Comparison of ENCODE assay signal across 10 mouse cellular contexts in genomic region chrX:157547082-157547481, GRCm38 (mm10). TPM values are rescaled to one million over a fixed set of nuclear protein-coding genes. Genes with fewer than 3 reads are reported as not detected.
DNase-seq lines count a peak whose midpoint lies in the region; ATAC-seq and TF ChIP-seq lines count a peak whose summit lies in the region.
"Had no signal": no experiment of that assay in that cellular context is flagged by ENCODE, and none has a peak within 500 bp of the region (broad histone marks: within the 10 kb centered on the region; RNA-seq: fewer than 3 reads in every experiment).

No protein-coding gene starts in this region.

- TF ChIP-seq POLR2A in kidney, adult 2 months (IDR thresholded peaks at IDR 0.05; ENCODE audit: low read depth, low read length), result no peak

- ATAC-seq in neural tube, embryonic 12.5 days (ENCODE audit: low FRiP score, low read depth), result peak; percentile 75

- no peaks in the 10 kb centered on the region for H3K27me3 ChIP-seq in neural tube, embryonic 12.5 days (replicated peaks)
- H3K27me3 ChIP-seq in kidney, adult 2 months (replicated peaks; ENCODE audit: control insufficient read depth, insufficient read depth, low read length), result no peaks in the 10 kb centered on the region
- H3K27me3 ChIP-seq: megakaryocyte, embryonic 14.5 days had no signal

- H3K4me1 ChIP-seq in neural tube, embryonic 12.5 days, result no peaks in the 10 kb centered on the region
- H3K4me1 ChIP-seq in kidney, adult 2 months (ENCODE audit: control insufficient read depth, insufficient read depth, low read length), result no peaks in the 10 kb centered on the region
- H3K4me1 ChIP-seq: megakaryocyte, embryonic 14.5 days had no signal

- H3K36me3 ChIP-seq in neural tube, embryonic 12.5 days, result no peaks in the 10 kb centered on the region
- no peaks in the 10 kb centered on the region for H3K36me3 ChIP-seq in kidney, adult 2 months (ENCODE audit: control insufficient read depth, insufficient read depth, low read length)

- no peak overlapping the region for H3K4me3 ChIP-seq in neural tube, embryonic 12.5 days
- no peak overlapping the region for H3K4me3 ChIP-seq in kidney, adult 2 months (ENCODE audit: insufficient read depth, low read depth, low read length)
- H3K4me3 ChIP-seq: megakaryocyte, embryonic 14.5 days had no signal

- H3K4me2 ChIP-seq in neural tube, embryonic 12.5 days (replicated peaks), result no peak overlapping the region

- no peaks in the 10 kb centered on the region for H3K9me3 ChIP-seq in neural tube, embryonic 12.5 days
- H3K9me3 ChIP-seq: megakaryocyte, embryonic 14.5 days had no signal

- H3K27ac ChIP-seq in neural tube, embryonic 12.5 days, result no peak overlapping the region
- H3K27ac ChIP-seq in kidney, adult 2 months (ENCODE audit: insufficient read depth, low read depth, low read length), result no peak overlapping the region

- DNase-seq in neural tube, embryonic 10.5 days (ENCODE audit: extremely low spot score, low spot score), result no peak
- DNase-seq in kidney, adult 2 months, result peak; percentile 54
- peak; percentile 1 for DNase-seq in lung, postnatal 10 days
- no peak for DNase-seq in layer of hippocampus, adult 11-12 months (ENCODE audit: low spot score)
- no peak for DNase-seq in gastrocnemius, postnatal 4 days (ENCODE audit: low spot score in 2 of 2)
- no peak for DNase-seq in spleen, postnatal 14 days (ENCODE audit: low spot score in 2 of 2)
- DNase-seq in urinary bladder, postnatal 25 days (ENCODE audit: low spot score), result no peak
- DNase-seq: cerebellum, adult 9-11 months had no signal

- H3K9ac ChIP-seq in neural tube, embryonic 12.5 days, result no peak overlapping the region

- TF ChIP-seq CTCF in kidney, adult 2 months (conservative IDR thresholded peaks at IDR 0.05; ENCODE audit: insufficient read depth, insufficient read length, low read depth, low read length), result no peak

- 13% methylated on average over 3 of the region's 3 CpGs for WGBS in neural tube, embryonic 12.5 days
- 36% methylated on average over 3 of the region's 3 CpGs for WGBS in kidney, adult 2 months

RNA-seq across cellular contexts. Expression of gene Yy2, which starts 21.7 kb away (rescaled TPM):
- 3.2 and 5.3 TPM in 2 replicates for polyA plus RNA-seq in neural tube, embryonic 12.5 days (2016; fragmentation: Nextera tagmentation; extraction: Ambion mirVana)
- polyA plus RNA-seq in kidney, adult 2 months (2012; rRNA removed), result not detected in 2 replicates
- under 1 TPM in 1 of 2 experiments, not detected in 1; 0.10 TPM for total RNA-seq in gastrocnemius, postnatal 4 days (2021)

RNA-seq across cellular contexts. Expression of gene Mbtps2, which starts 51.4 kb away (rescaled TPM):
- polyA plus RNA-seq in neural tube, embryonic 12.5 days (2016; fragmentation: Nextera tagmentation; extraction: Ambion mirVana), result 28.5 and 29.5 TPM in 2 replicates
- polyA plus RNA-seq in kidney, adult 2 months (2012; rRNA removed), result 5.9 and 11.3 TPM in 2 replicates
- 10 to 100 TPM; 17.0 to 18.4 TPM for total RNA-seq in gastrocnemius, postnatal 4 days (2021)

RNA-seq across cellular contexts. Expression of gene Sms, which starts 55.0 kb away (rescaled TPM):
- polyA plus RNA-seq in neural tube, embryonic 12.5 days (2016; fragmentation: Nextera tagmentation; extraction: Ambion mirVana), result 94.2 and 109 TPM in 2 replicates
- 23.3 and 26.0 TPM in 2 replicates for polyA plus RNA-seq in kidney, adult 2 months (2012; rRNA removed)
- 10 to 100 TPM; 45.6 to 72.1 TPM for total RNA-seq in gastrocnemius, postnatal 4 days (2021)

Comparison
In these comparisons a context has a peak if more than half of its experiments do, and no peak if none do; other contexts are left out.
1. DNase-seq: peak in kidney, adult 2 months (single experiment) and lung, postnatal 10 days (single experiment); none in neural tube, embryonic 10.5 days (single experiment), layer of hippocampus, adult 11-12 months (single experiment), gastrocnemius, postnatal 4 days (0 of 2), spleen, postnatal 14 days (0 of 2) and urinary bladder, postnatal 25 days (single experiment).